Mouse (Mus musculus): ENCODE measurements around the gene 4931422A03Rik. TPM values are rescaled to one million over a fixed set of nuclear protein-coding genes. Genes with fewer than 3 reads are reported as not detected.

The 4931422A03Rik gene
- polyA plus RNA-seq, 1 experiment: 8.3 TPM

- 28% methylated on average over 10 of the region's 10 CpGs for WGBS
- peak within 1 kb of the TSS; percentile 87 for H3K27ac ChIP-seq (ENCODE audit: control insufficient read depth, insufficient read depth, low read depth, low read length, poor library complexity)
- TF ChIP-seq POLR2A (IDR thresholded peaks at IDR 0.05; ENCODE audit: borderline replicate concordance, control insufficient read depth, low read depth, low read length) (no peak), CTCF (IDR thresholded peaks at IDR 0.05; ENCODE audit: control insufficient read depth, insufficient read depth, low read length) (no peak)
- H3K4me1 ChIP-seq (ENCODE audit: control insufficient read depth, insufficient read depth, low read length): peaks cover 9% of the 10 kb centered on the region
- peak within 1 kb of the TSS; percentile 78 for H3K4me3 ChIP-seq (replicated peaks; ENCODE audit: control insufficient read depth, low read depth, low read length)
Observed at GRCm38 (mm10) chr2:103957649-103958546, 70.3 kb downstream of the 4931422A03Rik start, which contains the start of gene Lmo2. Lmo2 (plus strand) TSS chr2:103957986.

- Histone ChIP-seq H3K4me1 (ENCODE audit: control insufficient read depth, insufficient read depth, low read length) (peaks cover 11% of the 10 kb centered on the region), H3K4me3 (replicated peaks; ENCODE audit: control insufficient read depth, low read depth, low read length) (no peak overlapping the region)
- peak; percentile 7; the same call in 1 of the 2 replicates for TF ChIP-seq POLR2A (IDR thresholded peaks at IDR 0.05; ENCODE audit: borderline replicate concordance, control insufficient read depth, low read depth, low read length)
- no peak for TF ChIP-seq CTCF (IDR thresholded peaks at IDR 0.05; ENCODE audit: control insufficient read depth, insufficient read depth, low read length)
Observed at GRCm38 (mm10) chr2:103956867-103957266, 71.3 kb downstream of the 4931422A03Rik start.

GRCm38 (mm10) chr2:103955714-103956113 lies 72.4 kb downstream of the 4931422A03Rik start:
- peak overlapping the region; percentile 16; the same call in 1 of the 2 replicates for H3K27ac ChIP-seq (ENCODE audit: control insufficient read depth, insufficient read depth, low read depth, low read length, poor library complexity)
- 32% methylated on average over 3 of the region's 3 CpGs for WGBS
- H3K4me3 ChIP-seq (replicated peaks; ENCODE audit: control insufficient read depth, low read depth, low read length): no peak overlapping the region
- TF ChIP-seq CTCF (IDR thresholded peaks at IDR 0.05; ENCODE audit: control insufficient read depth, insufficient read depth, low read length) (no peak), POLR2A (IDR thresholded peaks at IDR 0.05; ENCODE audit: borderline replicate concordance, control insufficient read depth, low read depth, low read length) (no peak)
- H3K4me1 ChIP-seq (ENCODE audit: control insufficient read depth, insufficient read depth, low read length): peaks cover 11% of the 10 kb centered on the region

More at GRCm38 (mm10) chr2:103956867-103957266, 71.3 kb downstream of the 4931422A03Rik start:
- WGBS: 59% methylated on average over 6 of the region's 6 CpGs
- H3K27ac ChIP-seq (ENCODE audit: control insufficient read depth, insufficient read depth, low read depth, low read length, poor library complexity): peak overlapping the region; percentile 39; the same call in 1 of the 2 replicates

- 92% methylated on average over 6 of the region's 6 CpGs for WGBS
- TF ChIP-seq POLR2A (IDR thresholded peaks at IDR 0.05; ENCODE audit: borderline replicate concordance, control insufficient read depth, low read depth, low read length) (no peak), CTCF (IDR thresholded peaks at IDR 0.05; ENCODE audit: control insufficient read depth, insufficient read depth, low read length) (no peak)
Observed at GRCm38 (mm10) chr2:103953050-103953835, 74.9 kb downstream of the 4931422A03Rik start.

GRCm38 (mm10) chr2:103947982-103948655 lies 80.0 kb downstream of the 4931422A03Rik start:
- H3K27ac ChIP-seq (ENCODE audit: control insufficient read depth, insufficient read depth, low read depth, low read length, poor library complexity): peak overlapping the region; percentile 14
- H3K4me1 ChIP-seq (ENCODE audit: control insufficient read depth, insufficient read depth, low read length): peaks cover 11% of the 10 kb centered on the region
- TF ChIP-seq POLR2A (IDR thresholded peaks at IDR 0.05; ENCODE audit: borderline replicate concordance, control insufficient read depth, low read depth, low read length) (no peak), CTCF (IDR thresholded peaks at IDR 0.05; ENCODE audit: control insufficient read depth, insufficient read depth, low read length) (no peak)
- WGBS: 59% methylated on average over 8 of the region's 8 CpGs
- no peak overlapping the region for H3K4me3 ChIP-seq (replicated peaks; ENCODE audit: control insufficient read depth, low read depth, low read length)

More at GRCm38 (mm10) chr2:103953050-103953835, 74.9 kb downstream of the 4931422A03Rik start:
- Histone ChIP-seq H3K27ac (ENCODE audit: control insufficient read depth, insufficient read depth, low read depth, low read length, poor library complexity) (no peak overlapping the region), H3K4me3 (replicated peaks; ENCODE audit: control insufficient read depth, low read depth, low read length) (no peak overlapping the region), H3K4me1 (ENCODE audit: control insufficient read depth, insufficient read depth, low read length) (peaks cover 10% of the 10 kb centered on the region)

GRCm38 (mm10) chr2:103946892-103947291 lies 81.3 kb downstream of the 4931422A03Rik start:
- 12% methylated on average over 8 of the region's 8 CpGs for WGBS
- TF ChIP-seq POLR2A (IDR thresholded peaks at IDR 0.05; ENCODE audit: borderline replicate concordance, control insufficient read depth, low read depth, low read length) (no peak), CTCF (IDR thresholded peaks at IDR 0.05; ENCODE audit: control insufficient read depth, insufficient read depth, low read length) (no peak)
- peak overlapping the region; percentile 83; the same call in 1 of the 2 replicates for H3K27ac ChIP-seq (ENCODE audit: control insufficient read depth, insufficient read depth, low read depth, low read length, poor library complexity)
- peak overlapping the region; percentile 1 for H3K4me3 ChIP-seq (replicated peaks; ENCODE audit: control insufficient read depth, low read depth, low read length)
- peaks cover 9% of the 10 kb centered on the region for H3K4me1 ChIP-seq (ENCODE audit: control insufficient read depth, insufficient read depth, low read length)

- peak overlapping the region; percentile 38 for H3K4me3 ChIP-seq (replicated peaks; ENCODE audit: control insufficient read depth, low read depth, low read length)
- H3K27ac ChIP-seq (ENCODE audit: control insufficient read depth, insufficient read depth, low read depth, low read length, poor library complexity): peak overlapping the region; percentile 76
- peaks cover 9% of the 10 kb centered on the region for H3K4me1 ChIP-seq (ENCODE audit: control insufficient read depth, insufficient read depth, low read length)
- 2% methylated on average over 5 of the region's 5 CpGs for WGBS
- TF ChIP-seq CTCF (IDR thresholded peaks at IDR 0.05; ENCODE audit: control insufficient read depth, insufficient read depth, low read length): no peak
- no peak for TF ChIP-seq POLR2A (IDR thresholded peaks at IDR 0.05; ENCODE audit: borderline replicate concordance, control insufficient read depth, low read depth, low read length)
Observed at GRCm38 (mm10) chr2:103945571-103946092, 82.5 kb downstream of the 4931422A03Rik start.

Measured in bone marrow, adult 2 months (tissue).